Mouse (Mus musculus) neural tube, embryonic 10.5 days (tissue): ENCODE results near the gene Dlec1.

Experiments
- DNase-seq: peaks from one replicate; pipeline ENCODE4 v3.0.0-alpha.2; 2017; ENCODE audit warnings: low spot score; ENCODE audit errors: extremely low spot score

Dlec1 gene

DNA sequence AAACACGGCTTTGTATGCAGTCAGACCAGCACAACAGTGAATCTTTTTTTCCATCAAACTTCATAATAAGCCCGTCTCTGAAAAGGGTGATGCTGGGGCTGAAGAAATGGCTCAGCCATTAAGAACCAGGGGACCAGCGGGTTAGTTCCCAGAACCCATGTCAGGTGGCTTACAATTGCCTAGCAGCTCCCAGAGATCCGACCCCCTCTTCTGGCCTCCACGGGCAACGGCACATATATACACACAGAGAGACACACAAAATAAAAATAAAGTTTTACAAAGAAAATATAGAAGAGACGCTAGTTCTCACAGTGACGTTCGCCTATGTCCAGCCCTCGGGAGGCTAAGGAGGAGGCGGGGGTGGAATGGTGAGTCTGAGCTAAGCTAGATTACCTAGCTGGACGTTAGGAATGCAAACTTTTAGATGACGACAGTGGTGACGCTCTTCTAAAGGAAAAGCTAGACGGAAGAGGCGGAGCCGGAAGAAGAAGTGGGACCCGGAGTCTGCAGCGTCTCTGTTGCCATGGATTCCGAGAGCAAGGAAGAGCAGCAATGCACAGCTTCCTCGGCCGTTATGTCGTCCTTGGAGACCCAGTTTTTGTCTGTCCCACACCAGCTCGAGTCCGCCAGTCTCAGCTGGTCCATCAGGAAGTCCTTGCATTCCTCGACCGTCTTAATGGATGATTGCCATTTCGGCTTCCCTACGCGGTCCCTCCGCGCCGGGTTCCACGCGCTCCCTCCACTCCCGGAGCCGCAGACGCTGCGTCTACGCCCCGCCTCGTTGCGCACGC lies at the start of gene Dlec1:
Dlec1 (plus strand) TSS at position 487 of the 791 bp plus-strand sequence.
- DNase-seq: peak; percentile 79

DNA sequence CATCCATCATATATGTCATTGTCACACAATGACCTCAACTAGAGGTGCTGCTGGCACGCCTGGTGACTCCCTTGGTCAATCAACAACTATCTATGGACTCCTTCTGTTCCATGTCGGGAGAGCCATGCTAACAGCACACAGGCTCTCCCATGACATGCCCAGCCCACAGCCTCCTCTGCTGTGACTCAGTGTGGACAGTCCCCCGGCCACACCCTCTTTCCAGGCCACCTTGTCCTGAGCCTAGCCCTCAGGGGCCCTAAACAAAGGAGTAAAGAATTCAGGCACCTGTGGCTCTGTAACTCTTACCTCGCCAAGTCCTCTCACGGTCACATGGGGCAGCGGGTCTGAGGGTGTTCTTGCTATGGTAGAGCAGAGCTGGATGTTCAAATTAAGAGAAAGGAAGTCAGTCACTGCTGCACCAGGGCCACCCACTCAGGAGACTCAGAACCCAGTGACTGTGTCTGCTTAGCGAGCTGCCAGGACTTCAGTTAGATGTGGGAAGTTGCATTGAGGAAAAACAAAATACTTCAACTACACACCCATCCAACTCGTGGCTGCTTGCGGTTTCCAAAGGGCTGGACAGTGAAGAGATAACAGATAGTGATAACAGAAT lies 48.2 kb upstream of the Dlec1 start:
- no peak for DNase-seq

DNA sequence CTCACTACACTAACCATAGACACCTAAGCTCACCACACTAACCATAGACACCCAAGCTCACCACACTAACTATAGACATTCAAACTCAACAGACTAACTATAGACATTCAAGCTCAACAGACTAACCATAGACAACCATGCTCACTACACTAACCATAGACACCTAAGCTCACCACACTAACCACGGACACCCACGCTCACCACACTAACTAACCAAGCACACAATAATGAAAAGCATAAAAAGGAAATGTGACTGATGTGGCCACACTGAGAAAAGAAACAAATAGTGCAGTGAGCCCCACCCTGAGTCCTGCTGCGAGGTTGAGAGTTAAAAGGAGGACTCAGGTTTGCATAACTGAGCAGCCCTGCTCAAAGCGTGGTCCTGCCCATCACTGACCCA lies 46.9 kb upstream of the Dlec1 start:
- no peak for DNase-seq

DNA sequence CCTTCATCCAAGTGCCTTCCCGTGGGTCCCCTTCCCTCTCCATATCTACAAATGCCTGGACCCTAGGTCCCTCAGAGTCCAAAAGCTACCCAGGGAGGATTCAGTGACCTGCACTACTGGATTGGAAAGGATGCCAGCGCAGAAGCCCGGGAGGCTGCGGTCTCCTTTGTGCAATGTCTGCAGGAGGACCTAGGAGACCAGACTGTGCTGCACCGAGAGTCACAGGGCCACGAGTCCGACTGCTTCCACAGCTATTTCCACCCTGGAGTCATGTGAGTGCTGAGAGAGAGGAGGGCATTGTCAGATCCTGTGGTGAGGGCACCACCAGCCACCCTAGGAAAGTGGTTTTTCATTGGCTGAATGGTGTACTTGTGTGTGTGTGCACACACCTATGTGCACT lies 44.0 kb upstream of the Dlec1 start:
- no peak for DNase-seq

DNA sequence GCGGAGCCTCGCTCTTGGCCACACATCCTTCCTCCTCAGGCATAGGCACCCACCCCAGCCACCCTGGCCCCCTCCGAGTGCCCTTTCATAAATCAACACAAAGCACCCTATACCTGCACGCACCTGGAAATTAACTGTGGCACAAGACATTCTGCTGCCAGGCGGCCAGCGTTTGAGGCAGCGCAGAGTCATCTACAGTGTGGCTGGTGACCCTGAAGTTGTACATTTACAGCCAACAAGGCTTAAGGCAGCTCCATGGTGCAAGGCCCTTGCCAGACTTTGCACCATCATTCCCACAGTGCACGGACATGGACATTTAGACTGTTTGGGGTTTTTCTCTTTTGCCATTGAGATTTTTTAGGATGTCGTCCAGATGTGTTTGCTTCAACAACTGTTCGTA lies 41.6 kb upstream of the Dlec1 start:
- no peak for DNase-seq

DNA sequence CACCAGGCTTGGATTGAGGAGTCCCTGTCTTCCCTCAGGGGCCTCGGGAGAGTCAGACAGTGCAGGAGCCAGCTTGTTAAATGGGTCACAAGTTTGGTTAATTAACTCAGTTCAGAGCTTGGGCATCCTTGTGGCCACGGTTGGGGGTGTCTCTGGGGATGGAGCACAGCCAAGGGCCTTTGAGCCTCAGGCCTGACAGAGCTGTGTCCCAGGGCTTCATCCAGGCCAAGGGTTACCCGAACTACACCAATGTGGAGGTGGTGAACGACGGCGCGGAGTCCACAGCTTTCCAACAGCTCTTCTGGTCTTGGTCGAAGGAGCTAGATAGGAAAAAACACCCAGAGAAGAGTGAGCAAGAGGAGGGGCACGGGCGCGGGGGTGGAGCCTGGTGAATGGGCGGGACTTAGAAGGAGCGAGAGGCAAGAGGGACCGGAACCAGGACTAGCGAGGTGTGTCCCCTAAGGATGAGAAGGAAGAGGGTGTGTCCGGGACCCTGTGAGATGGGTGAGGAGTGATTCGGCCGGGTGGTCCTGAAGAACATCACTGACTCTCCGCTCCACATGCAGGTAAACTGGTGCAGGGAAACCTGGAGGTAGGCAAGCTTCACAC lies 39.1 kb upstream of the Dlec1 start:
- no peak for DNase-seq

DNA sequence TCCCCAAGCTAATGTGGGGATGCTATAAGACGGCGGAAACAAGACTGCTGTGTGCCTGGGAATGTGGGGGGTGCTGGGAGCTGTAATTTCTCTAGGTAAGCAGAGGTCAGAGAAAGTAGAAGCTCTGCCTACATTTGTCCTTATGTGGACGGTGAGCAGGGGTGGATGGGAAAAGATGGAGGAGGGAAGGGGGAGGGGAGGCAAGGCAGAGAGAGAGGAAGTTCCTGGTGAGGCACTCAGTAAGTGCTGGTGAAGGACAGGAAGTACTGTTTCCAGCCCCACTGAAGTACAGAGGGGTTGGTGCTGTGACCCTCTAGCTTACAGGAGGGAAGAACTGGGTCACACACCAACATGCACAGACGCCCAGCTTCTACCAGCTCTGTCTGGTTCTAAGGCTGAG lies 38.0 kb upstream of the Dlec1 start:
- DNase-seq: no peak

DNA sequence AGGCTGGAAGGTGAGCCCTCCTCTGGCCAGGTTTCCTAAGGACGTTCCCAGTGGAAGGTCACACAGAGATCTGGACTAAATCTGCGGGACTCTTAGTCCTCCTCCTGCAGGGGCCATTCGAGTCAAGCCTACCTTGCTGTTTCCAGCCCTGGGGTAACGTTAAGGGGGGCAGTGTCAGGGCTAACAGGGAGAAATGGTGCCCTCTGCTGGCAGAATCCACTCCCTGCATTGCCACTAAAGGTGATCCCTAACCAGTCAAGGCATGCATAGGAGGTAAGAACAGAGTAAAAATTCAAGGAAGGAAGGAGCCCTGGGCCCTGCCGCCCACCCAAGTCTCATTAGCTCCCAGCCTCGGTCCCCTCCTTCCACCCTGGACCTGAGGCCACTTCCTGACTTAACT lies 34.7 kb upstream of the Dlec1 start:
- DNase-seq: peak; percentile 81

DNA sequence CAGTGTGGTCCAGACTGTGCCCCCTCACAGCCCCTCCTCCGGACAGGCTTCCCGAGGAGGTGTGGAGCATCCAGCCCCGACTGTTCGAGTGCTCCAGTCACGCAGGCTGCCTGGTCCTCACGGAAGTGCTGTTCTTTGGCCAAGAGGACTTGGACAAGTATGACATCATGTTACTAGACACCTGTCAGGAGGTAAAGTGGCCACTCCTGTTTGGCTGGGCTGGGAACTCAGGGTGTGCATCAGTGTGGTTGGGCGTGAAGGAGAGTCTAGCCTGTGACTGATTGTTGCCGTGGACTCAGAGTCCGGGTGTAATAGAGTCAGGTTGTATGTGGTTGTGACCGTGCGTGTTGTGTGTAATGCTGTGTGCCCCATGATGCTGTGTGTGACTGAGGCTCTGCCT lies 34.0 kb upstream of the Dlec1 start:
- DNase-seq: no peak

DNA sequence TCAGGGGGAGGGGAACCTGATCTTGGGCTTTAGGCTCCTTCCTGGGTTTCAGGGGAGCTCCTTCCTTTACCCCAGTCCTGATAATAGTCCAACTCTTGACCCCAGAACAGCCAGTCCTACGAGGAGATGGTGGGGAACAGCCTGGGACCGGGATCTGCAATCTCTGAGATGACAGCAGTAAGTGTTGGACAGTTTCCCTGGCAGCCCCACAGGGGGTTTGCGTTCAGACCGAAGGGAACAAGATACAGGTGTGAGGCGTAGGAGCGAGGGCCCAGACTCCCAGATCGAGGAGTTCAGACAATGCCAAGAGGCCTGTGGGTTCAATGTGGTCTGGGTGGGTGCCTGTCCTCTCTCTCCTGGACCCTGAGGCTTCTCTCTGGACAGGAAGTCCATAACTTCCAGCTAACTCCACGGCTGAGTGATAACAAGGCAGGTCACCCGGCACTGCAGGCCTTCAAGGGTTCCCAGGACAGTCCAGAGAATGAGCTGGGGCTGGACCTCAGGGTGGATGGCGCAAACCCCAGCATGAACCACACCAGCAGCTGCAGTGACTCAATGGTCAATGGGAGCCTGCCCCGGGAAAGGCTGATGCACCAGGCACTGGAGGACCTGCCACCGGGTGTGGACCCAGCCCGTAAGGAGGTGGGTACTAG lies 32.0 kb upstream of the Dlec1 start:
- no peak for DNase-seq

DNA sequence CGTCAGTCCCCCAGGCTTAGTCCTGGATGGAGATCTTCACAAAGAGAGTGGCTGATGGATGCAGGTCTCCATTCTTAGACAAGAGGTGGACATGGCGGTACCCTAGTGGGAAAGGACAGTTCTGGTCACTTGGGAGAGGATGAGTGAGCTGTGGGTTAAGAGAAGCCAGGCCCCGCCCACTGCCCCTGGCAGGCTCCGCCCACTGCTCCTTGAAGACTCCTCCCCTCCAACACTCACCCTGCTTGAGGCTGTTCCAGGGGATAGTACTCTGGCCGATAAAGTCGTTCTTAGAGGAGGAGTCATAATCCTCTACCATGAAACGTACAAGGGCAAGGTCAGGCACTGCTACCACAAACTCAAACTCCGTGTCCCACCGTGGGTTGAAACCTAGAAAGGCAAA lies 30.5 kb upstream of the Dlec1 start:
- no peak for DNase-seq

DNA sequence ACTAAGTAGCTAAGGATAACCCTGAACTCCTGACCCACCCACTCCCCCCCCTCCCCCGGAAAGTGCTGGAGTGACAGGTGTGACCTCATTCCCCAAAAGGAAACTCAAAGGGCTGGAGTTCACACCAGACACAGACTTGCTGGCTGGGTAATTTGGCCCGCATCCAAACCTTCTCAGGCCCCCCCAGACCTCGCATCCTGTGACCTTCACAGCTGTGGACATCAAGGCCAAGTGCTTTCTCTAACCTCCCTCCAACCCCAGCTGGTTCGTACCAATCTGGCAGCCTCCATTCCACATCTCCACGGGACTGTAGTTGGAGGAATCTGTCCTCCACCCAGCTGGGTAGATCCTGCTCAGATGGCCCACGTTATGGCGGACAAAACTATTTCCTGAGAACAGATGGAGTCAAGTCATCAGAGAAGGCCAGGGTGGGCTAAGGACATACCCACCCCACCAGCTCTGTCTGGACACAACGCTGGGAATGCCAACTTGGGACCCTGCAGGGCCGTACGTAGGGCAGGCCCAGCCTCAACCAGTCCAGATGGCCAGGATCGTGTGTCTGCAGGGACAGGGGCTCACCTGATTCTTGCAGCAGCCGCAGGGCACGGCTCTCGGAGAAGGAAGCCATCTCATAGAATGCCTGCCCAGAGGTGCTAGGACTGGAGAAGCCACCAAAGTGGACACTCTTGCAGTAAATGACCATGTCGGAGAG lies 28.9 kb upstream of the Dlec1 start:
- DNase-seq: no peak

DNA sequence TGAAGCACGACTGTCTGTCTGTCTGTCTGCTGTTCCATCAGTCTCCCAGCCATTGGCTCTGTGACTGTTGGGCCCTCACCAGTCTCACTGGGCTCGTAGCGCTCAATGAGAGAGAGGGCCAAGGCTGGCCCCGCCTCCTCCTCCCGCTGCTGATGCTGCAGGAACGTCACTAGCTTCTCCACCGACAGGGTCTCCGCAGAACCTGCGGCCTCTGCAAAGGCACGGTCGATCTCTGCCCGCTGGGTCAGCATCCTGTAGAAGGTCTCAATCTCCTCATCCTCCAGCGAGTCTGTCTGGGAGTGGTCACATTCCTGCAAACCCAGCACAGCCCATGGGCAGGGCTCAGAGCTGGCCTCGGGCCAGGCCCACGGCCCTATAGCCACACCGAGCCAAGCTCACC lies 26.6 kb upstream of the Dlec1 start:
- DNase-seq: no peak

DNA sequence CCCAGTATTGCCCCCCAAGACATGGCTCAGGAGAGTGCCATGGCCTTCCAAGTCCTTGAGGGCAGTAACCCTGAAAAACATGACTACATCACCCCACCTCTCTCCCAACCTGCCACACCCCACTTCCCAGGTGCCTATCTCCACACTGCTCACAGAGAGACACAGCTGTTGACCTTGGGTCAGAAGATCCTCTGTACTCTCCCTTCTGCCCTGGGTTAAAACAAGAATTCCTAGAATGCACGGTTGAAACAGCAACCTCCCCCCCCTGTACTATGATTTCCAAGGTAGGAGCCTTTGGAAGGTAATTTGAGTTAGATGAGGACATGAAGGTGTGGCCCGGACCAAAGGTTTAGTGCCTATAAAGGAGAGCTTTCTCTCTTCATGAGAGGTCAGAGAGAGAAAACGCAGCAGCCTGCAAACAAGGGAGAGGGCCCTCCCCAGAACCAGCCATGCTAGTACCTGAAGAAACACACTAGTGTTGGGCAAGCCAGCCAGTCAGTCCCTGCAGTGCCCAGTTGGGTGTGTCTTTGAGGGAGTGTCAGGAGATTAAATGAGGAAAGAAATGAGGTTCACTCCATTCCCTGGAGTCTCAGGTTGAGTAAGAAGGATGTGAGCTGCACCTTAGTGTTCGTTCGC lies 22.1 kb upstream of the Dlec1 start:
- no peak for DNase-seq

DNA sequence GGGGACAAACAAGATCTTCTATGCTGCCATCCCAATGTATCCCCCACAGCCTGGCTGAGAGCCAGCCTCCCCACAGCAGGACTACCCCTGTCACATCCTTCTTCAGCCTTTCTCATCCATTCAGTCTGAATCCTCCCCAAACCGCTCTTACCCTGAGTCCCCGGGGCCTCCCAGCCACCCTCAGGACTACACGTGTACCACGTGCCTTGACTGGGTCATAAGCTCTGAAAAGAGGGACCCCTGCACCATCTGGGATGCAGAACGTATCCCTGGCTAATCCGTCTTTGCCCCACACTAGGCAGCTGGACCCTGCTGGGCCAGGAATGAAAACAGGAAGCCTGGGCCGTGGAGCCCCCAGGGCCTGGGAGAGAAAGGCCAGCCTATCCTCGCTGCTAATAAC lies 20.2 kb upstream of the Dlec1 start:
- peak; percentile 51 for DNase-seq

DNA sequence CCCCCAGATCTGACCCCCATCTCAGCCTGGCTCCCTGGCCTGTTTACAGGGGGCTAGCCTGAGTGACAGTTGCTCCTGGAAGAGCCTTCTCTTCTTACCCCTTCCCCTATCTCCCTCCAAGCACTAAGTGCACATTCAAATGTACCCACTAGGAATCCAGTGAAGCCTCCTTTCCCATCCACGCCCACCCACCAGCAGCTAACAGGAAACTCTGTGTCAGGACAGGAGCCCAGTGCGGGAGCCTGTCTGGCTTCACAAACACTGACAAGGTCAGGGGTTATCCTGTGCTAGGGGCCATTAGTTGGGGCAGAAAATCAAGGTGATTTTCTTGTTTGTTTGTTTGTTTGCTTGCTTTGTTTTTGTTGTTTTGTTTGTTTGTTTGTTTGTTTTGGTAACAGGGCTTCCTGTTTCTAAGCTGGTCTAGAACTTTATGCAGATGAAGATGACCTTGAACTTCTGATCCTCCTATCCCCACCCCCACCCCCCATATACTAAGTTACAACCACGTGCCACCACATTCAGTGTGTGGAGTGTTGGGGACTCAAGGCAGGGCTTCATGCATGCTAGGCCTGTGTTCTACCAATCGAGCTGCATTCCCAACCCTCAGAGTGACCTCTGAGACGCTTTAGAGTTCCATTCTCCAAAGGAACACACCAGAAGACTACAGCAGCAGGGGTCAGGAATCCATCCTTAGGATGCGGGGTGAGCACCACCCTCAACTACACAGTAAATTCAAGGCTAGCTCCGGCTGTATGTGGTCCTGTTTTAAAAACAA lies 19.4 kb upstream of the Dlec1 start:
- DNase-seq: no peak

DNA sequence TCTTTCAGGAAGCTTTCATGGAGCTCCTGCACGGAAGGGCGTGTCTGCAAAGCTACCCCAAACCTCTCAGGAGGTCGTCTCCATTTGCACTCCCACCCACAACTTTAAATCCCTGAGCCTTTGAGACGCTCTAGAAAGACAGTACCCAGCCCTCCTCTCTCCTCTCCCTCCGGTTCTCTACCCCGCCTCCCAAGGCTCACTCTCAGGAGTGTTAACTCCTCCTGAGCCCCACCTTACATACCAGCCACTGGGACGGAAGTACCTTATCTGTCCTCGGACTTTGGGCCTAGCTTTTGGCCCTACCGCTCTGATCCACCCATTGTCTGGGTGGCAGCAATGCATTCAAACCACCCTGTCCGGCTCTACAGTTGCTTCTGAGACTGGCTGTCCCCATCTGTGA lies 18.3 kb upstream of the Dlec1 start:
- no peak for DNase-seq

DNA sequence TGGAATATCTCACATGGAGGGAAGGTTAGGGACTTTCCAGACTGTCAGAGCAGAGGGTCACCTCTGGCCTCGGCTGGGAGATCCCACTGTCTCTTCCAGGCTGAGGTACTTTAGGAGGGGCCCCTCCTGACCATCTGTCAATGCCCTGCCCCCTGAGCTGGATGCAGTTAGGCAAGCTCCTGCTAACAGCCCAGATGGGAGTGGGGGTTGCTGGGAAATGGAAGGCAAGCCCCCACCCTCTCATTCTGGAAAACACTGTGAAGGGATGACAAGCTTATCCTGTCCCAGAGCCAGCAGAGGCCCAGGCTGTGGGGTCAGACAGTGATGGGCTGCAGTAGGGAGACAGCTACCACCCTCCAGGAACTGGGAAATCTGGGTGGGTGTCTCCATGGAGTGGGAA lies 15.8 kb upstream of the Dlec1 start:
- no peak for DNase-seq

DNA sequence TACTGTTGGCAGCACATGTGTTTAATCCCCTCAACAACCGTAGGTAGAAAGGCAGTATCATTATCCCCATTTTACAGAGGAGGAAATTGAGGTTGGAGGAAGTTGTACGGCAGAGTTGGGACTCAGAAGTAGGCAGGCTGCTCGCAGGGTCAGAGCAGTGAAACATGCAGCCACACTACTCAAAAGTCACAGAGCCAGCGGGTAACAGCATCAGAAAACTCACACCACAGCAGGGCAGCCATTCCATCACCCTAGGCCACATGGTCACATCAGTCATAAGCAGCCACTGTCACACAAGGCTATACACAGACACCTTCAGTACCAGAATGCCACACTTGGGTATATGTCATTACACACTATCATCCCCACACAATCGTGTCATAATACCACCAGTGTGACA lies 15.0 kb upstream of the Dlec1 start:
- no peak for DNase-seq

DNA sequence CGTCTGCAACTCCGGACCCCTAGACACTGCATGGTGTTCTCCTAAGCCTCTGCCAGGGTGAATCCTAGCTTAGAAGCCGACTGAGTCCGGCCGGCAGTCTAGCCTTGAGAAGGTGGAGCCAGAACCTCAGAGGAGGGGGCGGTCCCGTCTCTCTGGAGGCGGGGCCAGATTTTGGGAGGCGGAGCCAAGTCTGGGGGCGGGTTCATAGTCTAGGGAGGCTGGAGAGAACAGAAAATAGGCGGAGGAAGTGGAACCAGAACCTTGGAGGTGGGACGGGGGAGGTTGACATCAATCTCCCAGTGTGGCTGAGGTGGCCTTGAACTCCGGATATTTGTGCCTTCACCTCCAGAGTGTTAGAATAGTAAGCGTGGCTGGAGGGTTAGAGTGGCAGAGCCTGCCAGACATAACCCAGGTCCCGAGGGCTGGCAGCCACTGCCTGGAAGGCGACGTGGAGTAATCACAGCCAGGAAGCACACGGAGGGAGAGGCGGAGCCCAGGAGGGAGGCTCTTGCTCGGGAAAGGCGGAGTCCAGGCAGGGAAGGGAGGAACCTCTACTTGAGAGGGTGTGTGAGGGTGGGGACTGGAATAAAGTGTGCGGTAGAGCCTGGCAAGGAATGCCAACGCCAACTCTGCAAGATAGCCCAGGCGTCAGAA lies 14.0 kb upstream of the Dlec1 start:
- DNase-seq: peak; percentile 83
